14 mouse cellular contexts compared by ENCODE assay signal in the genomic region with DNA sequence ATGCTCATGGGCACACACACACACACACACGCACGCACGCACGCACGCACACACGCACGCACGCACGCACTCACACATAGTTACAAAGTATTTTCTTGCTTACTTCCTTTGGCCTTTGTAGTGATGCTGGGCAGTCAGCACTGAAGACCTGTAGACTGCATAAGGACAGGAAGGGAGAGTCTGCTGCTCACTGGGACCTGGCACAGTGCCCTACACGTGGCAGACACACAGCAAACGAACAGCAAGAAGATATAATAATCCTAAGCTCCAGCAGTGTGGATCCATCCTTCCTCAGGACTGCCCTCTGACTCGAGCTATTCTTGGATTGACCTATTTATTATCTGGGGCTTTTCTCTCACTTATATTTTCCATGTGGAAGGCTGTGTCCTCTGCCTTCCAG.
DNase-seq lines count a peak whose midpoint lies in the region; ATAC-seq lines count a peak whose summit lies in the region.
"Had no signal": no experiment of that assay in that cellular context is flagged by ENCODE, and none has a peak within 500 bp of the region (broad histone marks: within the 10 kb centered on the region; RNA-seq: fewer than 3 reads in every experiment).

No protein-coding gene starts in this region.

- ATAC-seq in cerebellum, adult (ENCODE audit: insufficient number of reproducible peaks, low FRiP score, low TSS enrichment) = no peak
- ATAC-seq: forebrain, embryonic 14.5 days; forebrain, embryonic 16.5 days had no signal

- intact Hi-C loops in left cerebral cortex, postnatal 4 days (cut with DNase I) = no loop called here
- intact Hi-C loops in left cerebral cortex, postnatal 25 days (cut with DNase I) = no loop called here

- peak; percentile 59 to 68 for DNase-seq in cerebellum, postnatal 10 days
- DNase-seq in cerebellum, adult 8-10 months = no peak
- peak; percentile 8 to 41 for DNase-seq in cerebellum, postnatal 25 days
- peak; percentile 35 for DNase-seq in left cerebral cortex, postnatal 4 days
- no peak for DNase-seq in left cerebral cortex, postnatal 25 days (ENCODE audit: low spot score in 2 of 2)
- DNase-seq in adrenal gland, postnatal 25 days = no peak
- DNase-seq: adrenal gland, adult 2 months; adrenal gland, postnatal 10 days; adrenal gland, postnatal 36 days; embryo, embryonic 11 days; gastrocnemius, adult 2 months had no signal

Comparison
In these comparisons a context has a peak if more than half of its experiments do, and no peak if none do; other contexts are left out.
1. DNase-seq: peak in cerebellum, postnatal 10 days (2 of 2), cerebellum, postnatal 25 days (2 of 2) and left cerebral cortex, postnatal 4 days (single experiment); none in cerebellum, adult 8-10 months (single experiment), left cerebral cortex, postnatal 25 days (0 of 2) and adrenal gland, postnatal 25 days (single experiment).